Mouse (Mus musculus) MEL (cell line): ENCODE data around the gene Gm17490. TPM values are rescaled to one million over a fixed set of nuclear protein-coding genes. Genes with fewer than 3 reads are reported as not detected.
A peak's percentile ranks its signal among the peaks of the same experiment; 100 is the strongest.

Experiments used
- DNase-seq: peaks from one replicate; pipeline ENCODE4 v3.0.0; 2011; ENCODE audit warnings: low read depth, low spot score
- H3K27ac ChIP-seq: 2 replicates; pipeline ENCODE4 v1.5.1; 2012; ENCODE audit warnings: low read depth, mild to moderate bottlenecking, control low read depth, low read length, moderate library complexity; ENCODE audit not compliant: control insufficient read depth
- H3K27me3 ChIP-seq, 2 experiments: fragments of 150-350 bp in 1 of 2; sonication (generic) in 1 of 2; 2 replicates each; pipeline ENCODE4 v1.6.1; 2012; ENCODE audit warnings: low read length in 2 of 2, mild to moderate bottlenecking in 2 of 2, improper control_type of control experiment in 1 of 2, moderate library complexity in 1 of 2; ENCODE audit not compliant: insufficient read depth in 2 of 2, control insufficient read depth in 1 of 2
- H3K36me3 ChIP-seq, 2 experiments: 2 replicates each; pipeline ENCODE4 v1.6.1; 2012 to 2014; ENCODE audit warnings: low read length in 2 of 2, improper control_type of control experiment in 1 of 2, inconsistent platforms in 1 of 2, mild to moderate bottlenecking in 1 of 2; ENCODE audit not compliant: insufficient read depth in 2 of 2, control insufficient read depth in 1 of 2
- H3K4me1 ChIP-seq, 2 experiments: fragments of 150-350 bp in 1 of 2; sonication (generic) in 1 of 2; 2 replicates each; pipeline ENCODE4 v1.6.1; 2012; ENCODE audit warnings: low read length in 2 of 2, improper control_type of control experiment in 1 of 2, mild to moderate bottlenecking in 1 of 2; ENCODE audit not compliant: insufficient read depth in 2 of 2, control insufficient read depth in 1 of 2
- H3K4me3 ChIP-seq, 2 experiments: fragments of 150-350 bp in 1 of 2; sonication (generic) in 1 of 2; 2 replicates each; pipeline ENCODE4 v1.5.1; 2012; ENCODE audit warnings: low read depth in 2 of 2, low read length in 2 of 2, mild to moderate bottlenecking in 2 of 2, moderate library complexity in 2 of 2, control low read depth in 1 of 2, improper control_type of control experiment in 1 of 2; ENCODE audit not compliant: control insufficient read depth in 1 of 2, insufficient read depth in 1 of 2
- H3K79me2 ChIP-seq: 2 replicates; pipeline ENCODE4 v1.6.1; 2012; ENCODE audit warnings: mild to moderate bottlenecking, low read length, moderate library complexity; ENCODE audit not compliant: control insufficient read depth, poor library complexity, insufficient read depth
- H3K9ac ChIP-seq: 2 replicates; pipeline ENCODE4 v1.6.1; 2012; ENCODE audit warnings: low read depth, mild to moderate bottlenecking, control low read depth, low read length, moderate library complexity; ENCODE audit not compliant: control insufficient read depth, poor library complexity, severe bottlenecking
- H3K9me3 ChIP-seq: fragments of 150-350 bp; sonication (generic); replicated peaks from 2 replicates; pipeline ENCODE4 v1.6.1; 2012; ENCODE audit warnings: mild to moderate bottlenecking, low read length, improper control_type of control experiment, moderate library complexity; ENCODE audit not compliant: insufficient read depth
- CHD1 ChIP-seq: IDR thresholded peaks from 2 replicates; pipeline ENCODE4 v1.6.1; 2012; ENCODE audit warnings: low read depth, mild to moderate bottlenecking, inconsistent platforms, low read length, improper control_type of control experiment
- CHD2 ChIP-seq: IDR thresholded peaks from 2 replicates; pipeline ENCODE4 v1.6.1; 2011; ENCODE audit warnings: low read length, improper control_type of control experiment
- CTCF ChIP-seq, 3 experiments: IDR thresholded peaks in 2 of 3; conservative IDR thresholded peaks in 1 of 3; 2 replicates each; pipeline ENCODE4 v1.5.1; 2011 to 2012; ENCODE audit warnings: low read length in 3 of 3, low read depth in 2 of 3, mild to moderate bottlenecking in 2 of 3, improper control_type of control experiment in 1 of 3, inconsistent platforms in 1 of 3, mixed read lengths in 1 of 3, moderate library complexity in 1 of 3; ENCODE audit not compliant: control insufficient read depth in 1 of 3, insufficient read depth in 1 of 3, poor library complexity in 1 of 3, severe bottlenecking in 1 of 3
- E2F4 ChIP-seq: IDR thresholded peaks from 2 replicates; pipeline ENCODE4 v1.6.1; 2011; ENCODE audit warnings: low read depth, low read length, improper control_type of control experiment, borderline replicate concordance
- ELF1 ChIP-seq: IDR thresholded peaks from 2 replicates; pipeline ENCODE4 v1.6.1; 2014; ENCODE audit warnings: low read depth, mild to moderate bottlenecking, inconsistent platforms, low read length, improper control_type of control experiment, moderate library complexity
- EP300 ChIP-seq, 2 experiments: IDR thresholded peaks; 2 replicates each; pipeline ENCODE4 v1.6.1; 2011; ENCODE audit warnings: improper control_type of control experiment in 2 of 2, low read length in 2 of 2, low read depth in 1 of 2, mild to moderate bottlenecking in 1 of 2
- GABPA ChIP-seq: IDR thresholded peaks from 2 replicates; pipeline ENCODE4 v1.6.1; 2012; ENCODE audit warnings: low read depth, mild to moderate bottlenecking, inconsistent platforms, low read length, improper control_type of control experiment, moderate library complexity
- MEF2A ChIP-seq: IDR thresholded peaks from 2 replicates; pipeline ENCODE4 v1.6.1; 2014; ENCODE audit warnings: low read depth, mild to moderate bottlenecking, inconsistent platforms, low read length, improper control_type of control experiment; ENCODE audit not compliant: poor library complexity, insufficient replicate concordance, severe bottlenecking; ENCODE audit errors: extremely low read depth
- MXI1 ChIP-seq: IDR thresholded peaks from 2 replicates; pipeline ENCODE4 v1.6.1; 2011; ENCODE audit warnings: mild to moderate bottlenecking, low read depth, low read length, improper control_type of control experiment
- MYC ChIP-seq: IDR thresholded peaks from 2 replicates; pipeline ENCODE4 v1.6.1; 2011; ENCODE audit warnings: low read depth, mild to moderate bottlenecking, low read length, improper control_type of control experiment, moderate library complexity
- NELFE ChIP-seq: IDR thresholded peaks from 2 replicates; pipeline ENCODE4 v1.6.1; 2011; ENCODE audit warnings: low read depth, low read length, improper control_type of control experiment
- NRF1 ChIP-seq: IDR thresholded peaks from 2 replicates; pipeline ENCODE4 v1.6.1; 2014; ENCODE audit warnings: low read depth, mild to moderate bottlenecking, inconsistent platforms, low read length, improper control_type of control experiment, moderate library complexity; ENCODE audit not compliant: poor library complexity, insufficient read depth, severe bottlenecking
- POLR2A ChIP-seq, 2 experiments: IDR thresholded peaks; 2 replicates each; pipeline ENCODE4 v1.6.1; 2011 to 2012; ENCODE audit warnings: low read length in 2 of 2, mild to moderate bottlenecking in 2 of 2, control low read depth in 1 of 2, improper control_type of control experiment in 1 of 2, low read depth in 1 of 2, moderate library complexity in 1 of 2; ENCODE audit not compliant: control insufficient read depth in 1 of 2, insufficient read depth in 1 of 2, poor library complexity in 1 of 2
- POLR2AphosphoS5 ChIP-seq: IDR thresholded peaks from 2 replicates; pipeline ENCODE4 v1.6.1; 2012; ENCODE audit warnings: low read depth, borderline replicate concordance, mild to moderate bottlenecking, inconsistent platforms, low read length, moderate library complexity, mixed read lengths
- RAD21 ChIP-seq: IDR thresholded peaks from 2 replicates; pipeline ENCODE4 v1.6.1; 2011; ENCODE audit warnings: mild to moderate bottlenecking, low read depth, low read length, improper control_type of control experiment
- SIN3A ChIP-seq: IDR thresholded peaks from 2 replicates; pipeline ENCODE4 v1.6.1; 2012; ENCODE audit warnings: low read length, improper control_type of control experiment, inconsistent platforms
- TBP ChIP-seq: IDR thresholded peaks from 2 replicates; pipeline ENCODE4 v1.8.0; 2011; ENCODE audit warnings: low read depth, low read length, improper control_type of control experiment
- TCF12 ChIP-seq: IDR thresholded peaks from 2 replicates; pipeline ENCODE4 v1.6.1; 2014; ENCODE audit warnings: low read depth, mild to moderate bottlenecking, inconsistent platforms, low read length, improper control_type of control experiment, moderate library complexity
- UBTF ChIP-seq: IDR thresholded peaks from 2 replicates; pipeline ENCODE4 v1.6.1; 2012; ENCODE audit warnings: low read depth, mild to moderate bottlenecking, inconsistent platforms, low read length, improper control_type of control experiment, moderate library complexity, borderline replicate concordance; ENCODE audit not compliant: insufficient read depth
- ZC3H11A ChIP-seq: IDR thresholded peaks from 2 replicates; pipeline ENCODE4 v1.6.1; 2012; ENCODE audit warnings: low read depth, mild to moderate bottlenecking, inconsistent platforms, low read length, improper control_type of control experiment
- ZKSCAN1 ChIP-seq: IDR thresholded peaks from 2 replicates; pipeline ENCODE4 v1.6.1; 2012; ENCODE audit warnings: low read depth, mild to moderate bottlenecking, inconsistent platforms, low read length, improper control_type of control experiment, moderate library complexity
- polyA plus RNA-seq, 2 experiments: library from polyadenylated mRNA; stranded (reverse) in 1 of 2; unstranded in 1 of 2; fragments of >175 nt in 1 of 2; fragments of >200 nt in 1 of 2; gene quantifications; 2 replicates each; pipeline versions ENCODE4 v1.2.1 to v1.2.4; 2012; ENCODE audit warnings: low replicate concordance in 2 of 2, low read depth in 1 of 2; ENCODE audit not compliant: insufficient read length in 2 of 2, insufficient read depth in 1 of 2, missing spikeins in 1 of 2
- total RNA-seq: library from RNA; depleted of rRNA; stranded (reverse); fragments of 300-350 nt; gene quantifications from 2 replicates; pipeline ENCODE4 v1.2.3, GENCODE M21; 2012

Gene Gm17490
- total and polyA plus RNA-seq, 3 experiments: not detected

- TF ChIP-seq CHD2: no peak
- peak; percentile 34 for TF ChIP-seq MXI1
- no peak for TF ChIP-seq MEF2A
- peak; percentile 78 for TF ChIP-seq SIN3A
- TF ChIP-seq UBTF: no peak
- peak; percentile 71; the same call in 1 of the 2 replicates for TF ChIP-seq GABPA
- TF ChIP-seq ZC3H11A: peak; percentile 62; the same call in 1 of the 2 replicates
- no peak for TF ChIP-seq POLR2AphosphoS5
- TF ChIP-seq POLR2A (IDR thresholded peaks at IDR 0.05; ENCODE audit: control insufficient read depth in 1 of 2, insufficient read depth in 1 of 2, low read depth in 1 of 2, low read length in 2 of 2, poor library complexity in 1 of 2): peak; percentile 62 to 89; a peak in 3 of 4 replicates
- TF ChIP-seq RAD21: peak; percentile 84
- peak; percentile 85 for TF ChIP-seq NRF1
- no peak for TF ChIP-seq CHD1
These were observed 23.3 kb downstream of the Gm17490 start (continued) for GRCm38 (mm10) chr2:11602506-11603489.

GRCm38 (mm10) chr2:11601795-11602194 lies 24.3 kb downstream of the Gm17490 start:
- Histone ChIP-seq H3K79me2 (peaks cover 30% of the 10 kb centered on the region), H3K27ac (no peak overlapping the region), H3K4me1 (peaks cover 0 to 5% of the 10 kb centered on the region in 2 experiments; a peak in 1 of 4 replicates), H3K36me3 (peaks cover 15 to 19% of the 10 kb centered on the region in 2 experiments), H3K27me3 (peaks cover 5 to 7% of the 10 kb centered on the region in 2 experiments), H3K9me3 (no peaks in the 10 kb centered on the region), H3K4me3 (peak overlapping the region; percentile 93 to 99), H3K9ac (peak overlapping the region; percentile 97)
- no peak for TF ChIP-seq TBP
- TF ChIP-seq ELF1: no peak
- no peak for TF ChIP-seq UBTF
- no peak for TF ChIP-seq POLR2AphosphoS5
- TF ChIP-seq EP300 (IDR thresholded peaks at IDR 0.05; ENCODE audit: low read depth in 1 of 2, low read length in 2 of 2): no peak
- no peak for TF ChIP-seq CTCF (IDR thresholded peaks at IDR 0.05 in 2 of 3, conservative IDR thresholded peaks at IDR 0.05 in 1 of 3; ENCODE audit: control insufficient read depth in 1 of 3, insufficient read depth in 1 of 3, low read depth in 2 of 3, low read length in 3 of 3, poor library complexity in 1 of 3, severe bottlenecking in 1 of 3)
- no peak for TF ChIP-seq CHD2
- no peak for TF ChIP-seq ZKSCAN1
- no peak for TF ChIP-seq NELFE
- no peak for TF ChIP-seq E2F4
- no peak for TF ChIP-seq TCF12
- TF ChIP-seq SIN3A: no peak
- TF ChIP-seq CHD1: no peak
- no peak for TF ChIP-seq MXI1
- no peak for TF ChIP-seq MYC
- no peak for DNase-seq
